Mouse (Mus musculus) testis, adult 2 months (tissue): Measurements from ENCODE around the gene Mpped1. TPM values are rescaled to one million over a fixed set of nuclear protein-coding genes. Genes with fewer than 3 reads are reported as not detected.

ENCODE experiments used
- H3K27ac ChIP-seq: fragments of 200-500 bp; 2 replicates; pipeline ENCODE4 v1.5.1; 2012; ENCODE audit warnings: low read depth, low read length; ENCODE audit not compliant: control insufficient read depth, insufficient read depth
- H3K27me3 ChIP-seq: fragments of 200-500 bp; 2 replicates; pipeline ENCODE4 v1.6.1; 2012; ENCODE audit warnings: mild to moderate bottlenecking, low read length, moderate library complexity; ENCODE audit not compliant: control insufficient read depth, insufficient read depth
- H3K36me3 ChIP-seq: fragments of 200-500 bp; 2 replicates; pipeline ENCODE4 v1.6.1; 2012; ENCODE audit warnings: mild to moderate bottlenecking, low read length; ENCODE audit not compliant: control insufficient read depth, insufficient read depth
- H3K4me1 ChIP-seq: fragments of 200-500 bp; 2 replicates; pipeline ENCODE4 v1.6.1; 2012; ENCODE audit warnings: low read length; ENCODE audit not compliant: control insufficient read depth, insufficient read depth
- H3K4me3 ChIP-seq: fragments of 200-500 bp; 2 replicates; pipeline ENCODE4 v1.5.1; 2012; ENCODE audit warnings: low read depth, mild to moderate bottlenecking, low read length, moderate library complexity, mixed read lengths; ENCODE audit not compliant: control insufficient read depth
- CTCF ChIP-seq: fragments of 200-500 bp; IDR thresholded peaks from 2 replicates; pipeline ENCODE4 v1.5.1; 2012; ENCODE audit warnings: low read depth, mild to moderate bottlenecking, inconsistent platforms, low read length, moderate library complexity; ENCODE audit not compliant: control insufficient read depth, insufficient read depth, insufficient replicate concordance
- POLR2A ChIP-seq: fragments of 200-500 bp; IDR thresholded peaks from 2 replicates; pipeline ENCODE4 v1.6.1; 2012; ENCODE audit warnings: low read depth, mild to moderate bottlenecking, inconsistent platforms, low read length, moderate library complexity; ENCODE audit not compliant: control insufficient read depth
- polyA plus RNA-seq: library from polyadenylated mRNA; depleted of rRNA; stranded (reverse); fragments of >200 nt; gene quantifications from 2 replicates; pipeline ENCODE4 v1.2.3, GENCODE M21; 2012

Gene Mpped1
- polyA plus RNA-seq, 1 experiment = 5.6 TPM

DNA sequence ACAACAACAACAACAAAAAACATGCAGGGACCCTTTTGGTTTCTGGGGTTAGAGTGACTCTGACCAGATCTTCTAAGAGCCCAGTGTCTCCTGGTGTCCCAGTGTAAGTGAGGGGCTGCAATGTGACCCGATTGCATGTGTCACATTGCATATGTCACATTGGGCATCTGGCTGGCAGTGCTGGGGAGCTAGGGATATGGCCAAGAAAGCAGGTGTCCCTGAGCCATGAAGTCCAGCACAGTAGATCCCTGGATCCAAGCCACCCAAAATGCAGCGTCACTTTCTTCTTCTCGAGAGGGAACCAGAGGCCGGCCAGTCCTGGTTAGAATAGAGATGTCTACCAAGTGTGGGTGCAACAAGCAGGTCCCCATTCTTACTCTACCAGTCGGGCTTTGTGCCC, 86.4 kb downstream of the Mpped1 start:
- no peaks in the 10 kb centered on the region for H3K27me3 ChIP-seq
- no peaks in the 10 kb centered on the region for H3K4me1 ChIP-seq
- no peak overlapping the region for H3K27ac ChIP-seq
- no peaks in the 10 kb centered on the region for H3K36me3 ChIP-seq
- no peak overlapping the region for H3K4me3 ChIP-seq
- no peak for TF ChIP-seq CTCF
- TF ChIP-seq POLR2A = no peak

DNA sequence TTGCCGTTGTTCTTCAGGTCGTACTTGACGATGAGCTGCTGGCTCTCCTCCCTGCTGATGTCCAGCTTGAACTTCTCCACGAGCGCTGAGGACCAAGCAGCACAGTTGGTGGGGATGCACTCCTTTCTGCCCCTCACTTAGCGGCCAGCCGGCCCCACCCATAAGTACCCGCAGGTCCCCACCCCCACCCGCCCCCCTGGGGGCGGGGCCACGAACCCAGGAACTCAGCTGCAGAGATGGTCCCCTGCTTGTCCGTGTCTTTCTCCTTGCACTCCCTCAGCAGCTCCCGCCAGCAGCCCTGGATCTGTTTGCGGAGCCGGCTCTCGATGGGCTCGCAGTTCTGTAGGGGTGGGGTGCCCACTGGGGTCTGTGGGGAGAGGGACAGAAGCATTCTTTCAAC, 91.7 kb downstream of the Mpped1 start:
- Histone ChIP-seq H3K27me3 (no peaks in the 10 kb centered on the region), H3K36me3 (no peaks in the 10 kb centered on the region), H3K27ac (no peak overlapping the region), H3K4me3 (no peak overlapping the region), H3K4me1 (no peaks in the 10 kb centered on the region)
- TF ChIP-seq POLR2A = no peak
- no peak for TF ChIP-seq CTCF

DNA sequence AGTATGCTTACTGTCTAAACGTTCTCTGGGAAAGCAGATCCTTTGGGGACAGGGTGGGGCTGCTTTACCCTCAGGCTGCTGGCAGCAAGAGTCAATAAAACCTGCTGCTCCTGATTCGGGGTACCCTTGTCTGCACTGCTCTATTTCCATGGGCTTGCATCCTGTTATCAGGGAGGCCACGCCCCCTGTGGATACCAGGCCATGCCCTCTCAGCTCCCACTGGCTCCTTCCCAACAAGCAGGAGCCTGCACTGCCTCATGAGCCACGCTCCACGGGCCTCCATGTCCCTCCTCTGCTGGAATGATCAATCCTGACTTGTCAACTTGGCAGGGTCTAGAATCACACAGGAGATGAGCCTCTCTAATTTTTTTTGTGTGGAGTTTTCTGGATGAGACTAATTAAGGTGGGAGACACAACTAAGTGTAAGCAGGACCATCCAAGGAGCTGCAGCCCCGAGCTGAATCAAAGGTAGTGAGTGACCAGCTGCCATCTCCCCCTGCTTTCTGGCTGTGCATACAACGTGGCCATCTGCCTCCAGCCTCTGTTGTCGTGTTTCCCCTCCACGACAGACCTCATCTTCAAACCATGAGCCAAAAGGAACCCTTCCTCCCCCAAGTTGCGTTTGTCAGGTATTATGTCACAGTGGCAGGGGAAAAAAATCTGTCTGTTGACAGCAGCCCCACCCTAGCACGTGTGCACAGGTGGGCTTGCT, 98.0 kb downstream of the Mpped1 start:
- Histone ChIP-seq H3K36me3 (no peaks in the 10 kb centered on the region; the same call in 1 of the 2 replicates), H3K27ac (no peak overlapping the region), H3K27me3 (no peaks in the 10 kb centered on the region), H3K4me1 (no peaks in the 10 kb centered on the region), H3K4me3 (no peak overlapping the region)
- TF ChIP-seq CTCF (no peak), POLR2A (no peak)

DNA sequence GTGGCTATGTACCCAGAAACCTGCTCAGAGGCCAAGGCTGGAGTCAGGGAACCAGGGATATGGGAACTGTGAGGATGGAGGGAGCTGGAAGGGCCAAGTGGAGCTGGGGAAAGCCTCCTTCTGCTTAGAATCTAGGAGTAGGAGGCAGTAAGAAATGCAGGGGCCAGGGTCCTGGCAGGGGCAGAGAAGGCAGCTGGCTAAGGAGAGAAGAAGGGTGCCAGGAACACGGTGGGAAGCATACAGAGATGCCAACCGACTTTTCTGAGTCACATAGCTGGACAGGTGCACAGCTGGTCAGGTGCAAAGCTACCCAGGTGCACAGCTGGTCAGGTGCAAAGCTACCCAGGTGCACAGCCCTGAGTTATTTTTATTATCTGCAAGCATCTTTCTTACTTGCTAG, 98.6 kb downstream of the Mpped1 start:
- Histone ChIP-seq H3K4me3 (no peak overlapping the region), H3K4me1 (no peaks in the 10 kb centered on the region), H3K27ac (no peak overlapping the region), H3K27me3 (no peaks in the 10 kb centered on the region), H3K36me3 (no peaks in the 10 kb centered on the region; the same call in 1 of the 2 replicates)
- TF ChIP-seq CTCF = no peak
- no peak for TF ChIP-seq POLR2A

DNA sequence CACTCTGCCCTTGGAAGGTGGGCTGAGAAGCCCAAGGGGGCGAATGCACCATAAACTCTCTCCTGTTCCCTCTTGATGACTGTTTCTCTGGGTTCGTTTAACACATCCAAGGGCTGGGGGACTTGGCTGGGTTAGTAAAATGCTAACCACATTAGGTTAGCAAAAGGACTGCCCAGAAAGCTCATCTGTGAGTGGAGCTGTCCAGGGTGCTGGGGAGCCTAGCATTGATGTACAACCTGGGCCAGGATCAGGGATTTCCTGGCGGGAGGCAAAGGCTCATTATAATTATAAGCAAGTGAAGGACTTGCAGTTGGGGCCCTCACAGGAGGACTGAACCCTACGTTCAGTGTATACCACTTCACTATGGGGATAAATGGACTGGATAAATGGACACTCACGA, 100.6 kb downstream of the Mpped1 start:
- no peak overlapping the region for H3K4me3 ChIP-seq
- TF ChIP-seq POLR2A (no peak), CTCF (no peak)
- no peaks in the 10 kb centered on the region for H3K4me1 ChIP-seq
- H3K27ac ChIP-seq = no peak overlapping the region
- no peaks in the 10 kb centered on the region for H3K27me3 ChIP-seq
- H3K36me3 ChIP-seq = no peaks in the 10 kb centered on the region; the same call in 1 of the 2 replicates

DNA sequence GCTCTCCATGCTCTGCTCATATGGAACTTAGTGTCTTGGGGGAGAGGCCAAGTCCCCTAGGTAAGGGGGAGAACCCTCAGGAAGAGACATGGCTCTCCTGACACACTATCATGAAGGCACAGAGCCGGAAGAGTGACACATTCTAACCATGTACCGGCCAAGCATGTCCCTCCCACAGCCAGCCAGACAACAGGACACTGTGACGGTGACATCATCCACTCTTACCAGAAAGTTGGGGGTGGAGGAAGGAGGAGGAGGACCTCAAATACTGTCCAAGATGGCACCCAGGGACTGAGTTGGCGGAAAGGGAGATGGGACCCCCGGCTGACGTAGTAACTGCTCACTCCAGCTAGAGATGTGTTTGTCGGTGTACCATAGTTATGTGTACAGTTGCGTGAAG, 104.6 kb downstream of the Mpped1 start:
- Histone ChIP-seq H3K4me3 (no peak overlapping the region), H3K4me1 (no peaks in the 10 kb centered on the region), H3K27ac (no peak overlapping the region), H3K27me3 (no peaks in the 10 kb centered on the region), H3K36me3 (no peaks in the 10 kb centered on the region; the same call in 1 of the 2 replicates)
- TF ChIP-seq CTCF (no peak), POLR2A (no peak)

DNA sequence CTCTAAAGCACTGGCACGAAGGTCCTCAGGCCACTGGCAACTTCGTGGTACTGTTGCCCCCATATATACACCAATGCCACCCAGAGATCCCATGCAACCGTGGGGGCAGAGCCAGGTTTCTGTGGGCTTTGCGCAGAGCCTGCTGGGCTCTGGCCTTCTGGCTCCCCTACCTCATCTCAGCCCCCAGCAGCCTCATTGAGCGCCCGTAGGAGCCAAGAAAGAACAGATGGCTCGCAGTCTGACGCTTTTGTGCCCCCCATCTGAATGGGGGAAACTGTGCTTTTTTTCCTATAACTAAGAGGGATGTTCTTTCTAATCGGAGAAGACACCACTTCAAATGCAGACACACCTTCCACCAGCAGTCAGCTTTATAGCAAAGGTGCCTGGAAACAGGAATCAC, 105.0 kb downstream of the Mpped1 start:
- Histone ChIP-seq H3K27me3 (no peaks in the 10 kb centered on the region), H3K4me1 (no peaks in the 10 kb centered on the region), H3K36me3 (no peaks in the 10 kb centered on the region; the same call in 1 of the 2 replicates), H3K4me3 (no peak overlapping the region), H3K27ac (no peak overlapping the region)
- TF ChIP-seq CTCF = no peak

DNA sequence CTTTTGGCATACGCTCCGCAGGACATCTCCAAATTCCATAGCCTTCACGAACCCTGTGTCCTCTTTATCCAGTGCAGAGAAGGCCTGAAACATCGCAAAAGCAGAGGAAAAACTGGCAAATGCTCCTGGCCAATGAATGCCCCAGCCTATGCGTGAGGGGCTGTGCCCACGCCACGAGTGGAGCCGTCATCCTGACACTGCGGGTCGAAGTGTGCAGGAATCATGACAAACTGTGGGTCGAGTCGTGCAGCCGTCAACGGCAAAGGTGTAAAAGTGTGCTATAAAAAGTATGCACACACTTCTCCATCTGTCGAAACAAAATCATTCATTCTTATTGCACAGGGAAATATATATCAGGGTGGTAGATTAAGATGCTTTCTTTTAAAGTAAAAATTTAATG, 113.6 kb downstream of the Mpped1 start:
- TF ChIP-seq POLR2A (no peak), CTCF (no peak)
- Histone ChIP-seq H3K4me1 (no peaks in the 10 kb centered on the region), H3K36me3 (no peaks in the 10 kb centered on the region; the same call in 1 of the 2 replicates), H3K27ac (no peak overlapping the region), H3K27me3 (no peaks in the 10 kb centered on the region), H3K4me3 (no peak overlapping the region)
